Mouse (Mus musculus) embryonic facial prominence, embryonic 10.5 days (tissue): ENCODE measurements at regions not wholly inside any gene's neighbourhood (a gene's known extent, or its start where the extent isn't known, plus 50 kb on each side); places are given as distances from the start of the nearest gene placed in this dataset. TPM values are rescaled to one million over a fixed set of nuclear protein-coding genes. Genes with fewer than 3 reads are reported as not detected.

Experiments used
- DNase-seq: peaks from one replicate; pipeline ENCODE4 v3.0.0-alpha.2; 2017; ENCODE audit warnings: low spot score
- H3K27ac ChIP-seq: fragments of 300-500 bp; sonication (generic); replicated peaks from 2 replicates; pipeline ENCODE4 v1.5.1; 2016; ENCODE audit warnings: mild to moderate bottlenecking
- H3K27me3 ChIP-seq: fragments of 300-500 bp; sonication (generic); replicated peaks from 2 replicates; pipeline ENCODE4 v1.6.1; 2016; ENCODE audit warnings: low read depth, mild to moderate bottlenecking; ENCODE audit not compliant: poor library complexity, severe bottlenecking
- H3K36me3 ChIP-seq: fragments of 300-500 bp; sonication (generic); replicated peaks from 2 replicates; pipeline ENCODE4 v1.6.1; 2016; ENCODE audit warnings: mild to moderate bottlenecking, moderate library complexity
- H3K4me1 ChIP-seq: fragments of 300-500 bp; sonication (generic); 2 replicates; pipeline ENCODE4 v1.6.1; 2016
- H3K4me3 ChIP-seq: fragments of 300-500 bp; sonication (generic); 2 replicates; pipeline ENCODE4 v1.5.1; 2016; ENCODE audit warnings: mild to moderate bottlenecking, moderate library complexity
- H3K9me3 ChIP-seq: fragments of 300-500 bp; sonication (generic); 2 replicates; pipeline ENCODE4 v1.6.1; 2016; ENCODE audit warnings: mild to moderate bottlenecking
- WGBS: fragments of 180-500 bp; shearing (Covaris S2); methylation state at CpG from one replicate; pipeline ENCODE4 v1.1.7; 2016; 5-methylcytosine and 5-hydroxymethylcytosine counted together
- microRNA-seq: library from miRNA; unstranded; fragments of <30 nt; microRNA quantifications from one replicate; pipeline ENCODE4, GENCODE M21; 2017

DNA sequence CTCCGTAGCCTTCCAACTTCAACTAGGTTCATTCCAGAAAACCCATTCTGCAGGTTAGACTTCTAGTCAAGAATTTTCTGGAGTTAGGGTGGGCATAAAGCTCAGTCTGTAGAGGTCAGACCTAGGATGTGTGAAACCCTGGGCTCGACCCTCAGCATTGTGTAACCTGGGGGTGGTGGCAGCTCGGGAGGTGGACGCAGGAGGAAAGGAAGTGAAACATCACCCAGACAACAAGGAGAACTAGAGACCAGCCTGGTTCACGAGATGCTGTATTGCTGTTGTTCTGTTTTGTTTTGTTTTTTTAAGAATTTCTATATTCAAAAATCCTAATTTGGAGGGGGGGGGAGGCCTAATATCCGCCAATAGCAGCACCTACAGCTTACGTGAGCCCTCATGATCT lies 54.1 kb upstream of the Dlk1 start:
- Histone ChIP-seq H3K4me3 (no peak overlapping the region), H3K4me1 (peaks cover 73% of the 10 kb centered on the region), H3K9me3 (no peaks in the 10 kb centered on the region), H3K27me3 (peaks cover 39% of the 10 kb centered on the region), H3K27ac (0 out of 2 replicates have a peak overlapping the region, but pooled peaks have one; percentile 44), H3K36me3 (no peaks in the 10 kb centered on the region)
- 83% methylated on average over 7 of the region's 7 CpGs for WGBS
- DNase-seq: no peak

DNA sequence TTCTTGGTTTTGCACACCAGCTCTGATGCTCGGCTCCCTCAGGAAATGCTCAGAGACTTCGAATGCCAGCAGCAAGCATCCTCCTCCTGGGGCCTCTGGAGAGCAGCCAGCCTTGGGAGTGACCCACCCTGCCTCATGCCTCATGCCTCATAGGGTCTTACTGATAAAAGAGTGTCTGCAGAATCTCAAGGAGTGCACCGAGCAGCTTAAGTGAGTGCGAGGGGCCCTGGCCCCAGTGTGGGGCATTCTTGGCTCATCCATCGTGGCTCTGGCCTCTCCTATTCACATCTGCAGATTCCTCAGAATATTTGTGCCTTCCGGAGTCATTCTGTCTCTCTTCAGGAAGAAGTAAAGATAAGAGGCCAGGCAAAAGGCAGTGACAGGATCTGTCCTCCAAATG lies 53.7 kb upstream of the Dlk1 start:
- Histone ChIP-seq H3K9me3 (no peaks in the 10 kb centered on the region), H3K27ac (peak overlapping the region; percentile 44; the same call in 1 of the 2 replicates), H3K4me1 (peaks cover 73% of the 10 kb centered on the region), H3K27me3 (peaks cover 36% of the 10 kb centered on the region), H3K36me3 (no peaks in the 10 kb centered on the region), H3K4me3 (no peak overlapping the region)
- DNase-seq: no peak
- 38% methylated on average over 6 of the region's 6 CpGs for WGBS

GRCm38 (mm10) chr12:109399591-109399990 lies 53.0 kb upstream of the Dlk1 start:
- 35% methylated on average over 22 of the region's 22 CpGs for WGBS
- peaks cover 70% of the 10 kb centered on the region for H3K4me1 ChIP-seq
- H3K4me3 ChIP-seq: no peak overlapping the region
- no peak for DNase-seq
- no peaks in the 10 kb centered on the region for H3K9me3 ChIP-seq
- peaks cover 36% of the 10 kb centered on the region for H3K27me3 ChIP-seq
- peak overlapping the region; percentile 44 for H3K27ac ChIP-seq
- no peaks in the 10 kb centered on the region for H3K36me3 ChIP-seq

GRCm38 (mm10) chr12:109400041-109400440 lies 52.6 kb upstream of the Dlk1 start:
- 81% methylated on average over 7 of the region's 7 CpGs for WGBS
- peaks cover 71% of the 10 kb centered on the region for H3K4me1 ChIP-seq
- H3K27ac ChIP-seq: peak overlapping the region; percentile 44; the same call in 1 of the 2 replicates
- no peak overlapping the region for H3K4me3 ChIP-seq
- H3K9me3 ChIP-seq: no peaks in the 10 kb centered on the region
- H3K36me3 ChIP-seq: no peaks in the 10 kb centered on the region
- peaks cover 36% of the 10 kb centered on the region for H3K27me3 ChIP-seq
- DNase-seq: no peak

DNA sequence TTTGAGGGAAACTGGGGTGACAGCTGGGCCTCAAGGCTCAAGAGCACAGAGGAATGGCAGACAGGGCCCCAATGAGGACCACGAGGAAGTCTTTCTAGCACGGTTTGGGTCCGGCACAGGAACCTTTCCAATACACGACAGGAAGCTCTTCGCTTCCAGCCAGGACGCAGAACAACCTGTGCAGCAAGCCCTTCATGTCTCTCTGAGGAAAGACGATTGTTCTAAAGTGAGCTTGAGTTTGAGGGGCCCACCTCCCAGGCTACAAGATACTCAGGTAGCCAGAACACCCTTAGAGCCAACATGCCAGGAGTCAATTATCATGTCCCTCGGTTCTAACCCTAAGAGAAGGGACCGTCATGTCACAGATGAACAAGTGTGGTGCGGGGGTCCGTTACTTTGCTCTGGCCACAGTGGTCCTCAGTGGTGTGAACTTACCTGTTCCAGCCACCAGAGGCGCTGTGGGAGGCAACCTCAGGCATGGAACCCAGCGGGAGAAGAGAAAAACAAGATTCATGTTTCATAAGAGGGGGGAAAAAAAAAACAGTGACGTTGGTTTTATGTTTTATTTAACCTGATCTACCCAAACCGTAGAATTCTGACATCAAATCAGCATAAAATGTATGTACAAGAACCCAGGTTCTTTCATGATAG lies 51.6 kb upstream of the Dlk1 start:
- peak; percentile 69 for DNase-seq
- WGBS: 53% methylated on average over 15 of the region's 15 CpGs
- peaks cover 36% of the 10 kb centered on the region for H3K27me3 ChIP-seq

DNA sequence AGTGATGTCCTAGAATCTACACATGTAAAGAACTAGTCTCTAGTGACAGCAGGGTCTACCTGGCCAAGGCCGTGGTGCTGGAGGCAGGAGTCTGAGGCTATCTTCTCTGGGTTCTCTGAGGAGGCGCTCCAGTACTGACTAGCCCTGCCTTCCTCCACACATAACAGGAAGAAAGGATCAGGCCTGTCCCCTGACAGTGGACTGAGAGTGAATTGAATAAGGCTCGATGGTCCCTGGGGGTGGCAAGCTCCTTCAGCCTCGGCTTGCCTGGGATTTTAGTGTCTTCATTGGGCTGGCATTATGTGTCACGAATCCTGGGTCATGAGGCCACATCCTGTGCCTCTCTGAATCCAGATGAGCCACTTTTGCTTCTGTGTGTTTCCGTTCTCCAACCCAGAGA lies 50.9 kb upstream of the Dlk1 start:
- WGBS: 58% methylated on average over 6 of the region's 6 CpGs

More for the DNA sequence above, 51.6 kb upstream of the Dlk1 start:
- Histone ChIP-seq H3K9me3 (no peaks in the 10 kb centered on the region), H3K36me3 (no peaks in the 10 kb centered on the region), H3K4me3 (no peak overlapping the region), H3K4me1 (peaks cover 81% of the 10 kb centered on the region), H3K27ac (peak overlapping the region; percentile 66)

GRCm38 (mm10) chr12:109402226-109402625 lies 50.4 kb upstream of the Dlk1 start:
- DNase-seq: peak; percentile 65
- Histone ChIP-seq H3K4me3 (no peak overlapping the region), H3K27ac (peak overlapping the region; percentile 66), H3K36me3 (no peaks in the 10 kb centered on the region), H3K27me3 (peaks cover 33% of the 10 kb centered on the region), H3K4me1 (peaks cover 86% of the 10 kb centered on the region), H3K9me3 (no peaks in the 10 kb centered on the region)
- 35% methylated on average over 9 of the region's 9 CpGs for WGBS

More for the DNA sequence above, 50.9 kb upstream of the Dlk1 start:
- Histone ChIP-seq H3K9me3 (no peaks in the 10 kb centered on the region), H3K27me3 (peaks cover 36% of the 10 kb centered on the region), H3K27ac (peak overlapping the region; percentile 66), H3K36me3 (no peaks in the 10 kb centered on the region), H3K4me1 (peaks cover 84% of the 10 kb centered on the region), H3K4me3 (no peak overlapping the region)
- no peak for DNase-seq

Small RNA genes in the stretch of these regions (microRNA-seq; reads per million reads assigned to microRNA genes)
- gene Gm22234 (not detected), gene Gm25297 (not detected)
